Comparison of ENCODE assay signal across 10 mouse cellular contexts in the genomic region with DNA sequence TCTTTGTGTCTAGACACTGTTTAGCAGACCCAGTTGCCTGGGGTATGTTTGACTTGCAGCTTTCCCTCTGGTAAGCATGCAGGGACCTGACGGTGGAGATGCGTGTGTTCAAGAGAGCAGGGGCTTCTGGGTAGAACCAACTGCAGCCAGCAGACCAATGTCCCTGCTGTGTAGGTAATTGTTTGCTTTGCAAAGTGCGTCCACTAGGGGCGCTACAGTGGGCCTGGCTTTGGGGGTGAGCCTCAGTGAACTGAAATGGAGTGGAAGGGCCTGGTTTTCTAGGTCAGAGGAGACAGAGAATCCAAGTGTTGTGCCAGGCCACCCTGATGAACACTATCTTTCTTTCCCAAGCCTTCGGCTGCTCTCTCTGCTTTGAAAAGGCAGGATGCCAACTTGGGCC.
DNase-seq lines count a peak whose midpoint lies in the region; ATAC-seq and TF ChIP-seq lines count a peak whose summit lies in the region.
"Had no signal": no experiment of that assay in that cellular context is flagged by ENCODE, and none has a peak within 500 bp of the region (broad histone marks: within the 10 kb centered on the region; RNA-seq: fewer than 3 reads in every experiment).

No protein-coding gene starts in this region.

- H3K4me3 ChIP-seq in kidney, adult 2 months (ENCODE audit: insufficient read depth, low read depth, low read length), result no peak overlapping the region
- H3K4me3 ChIP-seq in cerebellum, adult 2 months (replicated peaks; ENCODE audit: insufficient read depth, low read depth, low read length), result no peak overlapping the region
- H3K4me3 ChIP-seq in forebrain, postnatal 0 days (ENCODE audit: low read depth, low read length), result no peak overlapping the region
- H3K4me3 ChIP-seq: heart, embryonic 13.5 days had no signal

- no peaks in the 10 kb centered on the region for H3K36me3 ChIP-seq in kidney, adult 2 months (ENCODE audit: control insufficient read depth, insufficient read depth, low read length)
- no peaks in the 10 kb centered on the region for H3K36me3 ChIP-seq in forebrain, postnatal 0 days (ENCODE audit: insufficient read depth)
- H3K36me3 ChIP-seq: heart, embryonic 13.5 days had no signal

- WGBS in kidney, adult 2 months, result 55% methylated on average over 5 of the region's 5 CpGs
- 9% methylated on average over 5 of the region's 5 CpGs for WGBS in cerebellum, adult 2 months
- WGBS in forebrain, postnatal 0 days, result 40% methylated on average over 5 of the region's 5 CpGs

- H3K27me3 ChIP-seq in kidney, adult 2 months (replicated peaks; ENCODE audit: control insufficient read depth, insufficient read depth, low read length), result no peaks in the 10 kb centered on the region
- peaks cover 3% of the 10 kb centered on the region; the same call in 1 of the 2 replicates for H3K27me3 ChIP-seq in cerebellum, adult 2 months (ENCODE audit: control insufficient read depth, insufficient read depth, low read length)
- H3K27me3 ChIP-seq in forebrain, postnatal 0 days (ENCODE audit: insufficient read depth, low read length), result no peaks in the 10 kb centered on the region
- H3K27me3 ChIP-seq: Patski had no signal

- no peak overlapping the region for H3K27ac ChIP-seq in kidney, adult 2 months (ENCODE audit: insufficient read depth, low read depth, low read length)
- no peak overlapping the region for H3K27ac ChIP-seq in cerebellum, adult 2 months (ENCODE audit: insufficient read depth, low read length)
- peak overlapping the region; percentile 69 for H3K27ac ChIP-seq in forebrain, postnatal 0 days (ENCODE audit: low read depth, low read length)
- H3K27ac ChIP-seq: heart, embryonic 13.5 days had no signal

- H3K9me3 ChIP-seq in forebrain, postnatal 0 days (ENCODE audit: low read length), result no peaks in the 10 kb centered on the region
- H3K9me3 ChIP-seq: heart, embryonic 13.5 days had no signal

- H3K4me1 ChIP-seq in kidney, adult 2 months (ENCODE audit: control insufficient read depth, insufficient read depth, low read length), result no peaks in the 10 kb centered on the region
- H3K4me1 ChIP-seq in cerebellum, adult 2 months (ENCODE audit: control insufficient read depth, insufficient read depth, low read length), result peaks cover 12% of the 10 kb centered on the region
- peaks cover 28% of the 10 kb centered on the region for H3K4me1 ChIP-seq in forebrain, postnatal 0 days (ENCODE audit: insufficient read depth)

- DNase-seq in kidney, adult 2 months, result peak; percentile 6
- DNase-seq in kidney, adult 11 months, result no peak
- peak; percentile 84 for DNase-seq in ES-CJ7 (ENCODE audit: low read depth, low spot score)
- peak; percentile 21 to 34 for DNase-seq in cerebellum, adult 2 months
- peak; percentile 59 for DNase-seq in forebrain, postnatal 0 days
- DNase-seq in retina, postnatal 7 days (ENCODE audit: low read depth, low spot score), result peak; percentile 45
- no peak for DNase-seq in ovary, adult 18-20 months (ENCODE audit: low spot score)
- no peak for DNase-seq in urinary bladder, postnatal 25 days (ENCODE audit: low spot score)

- no peak for ATAC-seq in forebrain, postnatal 0 days
- ATAC-seq: Patski had no signal

- TF ChIP-seq POLR2A in kidney, adult 2 months (IDR thresholded peaks at IDR 0.05; ENCODE audit: low read depth, low read length), result no peak
- no peak for TF ChIP-seq POLR2A in cerebellum, adult 2 months (IDR thresholded peaks at IDR 0.05; ENCODE audit: borderline replicate concordance, insufficient read depth, low read length)

- H3K9ac ChIP-seq in forebrain, postnatal 0 days, result no peak overlapping the region
- H3K9ac ChIP-seq: heart, embryonic 13.5 days had no signal

- H3K4me2 ChIP-seq in forebrain, postnatal 0 days (ENCODE audit: low read depth), result no peak overlapping the region
- H3K4me2 ChIP-seq: heart, embryonic 13.5 days had no signal

- TF ChIP-seq CTCF in kidney, adult 2 months (conservative IDR thresholded peaks at IDR 0.05; ENCODE audit: insufficient read depth, insufficient read length, low read depth, low read length), result peak; percentile 42
- peak; percentile 62 for TF ChIP-seq CTCF in cerebellum, adult 2 months (IDR thresholded peaks at IDR 0.05; ENCODE audit: borderline replicate concordance, insufficient read depth, low read depth, low read length)
- TF ChIP-seq CTCF in forebrain, postnatal 0 days (IDR thresholded peaks at IDR 0.05; ENCODE audit: low read depth), result peak; percentile 72

Comparison
In these comparisons a context has a peak if more than half of its experiments do, and no peak if none do; other contexts are left out.
1. DNase-seq: peak in kidney, adult 2 months (single experiment), ES-CJ7 (single experiment), cerebellum, adult 2 months (2 of 2), forebrain, postnatal 0 days (single experiment) and retina, postnatal 7 days (single experiment); none in kidney, adult 11 months (single experiment), ovary, adult 18-20 months (single experiment) and urinary bladder, postnatal 25 days (single experiment).
2. Peak in every context shown above with its lines, with median percentiles within 50 percentile points of each other: CTCF ChIP-seq.